In the genomic region with DNA sequence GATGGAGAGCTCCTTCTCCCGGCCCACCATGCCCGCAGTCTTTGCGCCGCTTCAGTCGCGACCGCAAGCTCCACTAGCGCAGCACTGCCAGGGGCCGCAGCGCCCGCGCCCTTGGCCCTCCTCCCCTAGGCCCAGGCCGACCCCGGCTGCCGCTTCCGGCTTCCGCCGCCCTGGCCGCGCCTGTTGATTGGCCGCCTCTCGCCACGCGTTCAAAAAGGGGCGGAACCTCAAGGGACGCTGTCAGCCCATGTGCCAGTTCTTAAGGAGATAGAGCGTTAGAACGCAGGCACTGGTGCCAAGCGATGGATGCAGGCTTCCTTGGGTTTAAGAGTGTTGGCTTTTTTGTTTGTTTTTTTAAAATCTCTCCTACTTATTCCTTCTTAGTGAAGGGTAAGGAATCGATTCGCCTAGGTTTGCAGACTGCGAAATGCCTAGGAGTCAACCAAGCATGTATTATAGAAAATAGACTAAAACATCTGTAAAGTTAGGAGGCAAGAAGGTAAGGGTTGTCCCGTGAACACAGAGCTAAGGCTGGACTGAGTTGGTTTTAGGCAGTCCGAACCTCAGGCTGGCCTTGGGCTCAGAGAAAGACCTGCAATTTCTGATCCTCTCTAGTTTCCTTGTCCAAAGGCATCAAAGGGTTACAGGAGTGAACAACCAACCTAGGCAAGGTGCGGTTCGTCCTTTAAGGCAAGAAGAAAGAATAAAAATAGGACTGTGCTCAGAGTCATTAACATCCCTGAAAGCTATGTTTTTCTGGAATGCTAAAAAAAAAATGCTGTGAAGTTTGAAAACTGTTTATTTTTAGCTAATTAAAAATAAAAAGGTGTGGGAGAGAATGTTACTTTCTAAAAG, we compare ENCODE assay signal across 7 mouse cellular contexts. TPM values are rescaled to one million over a fixed set of nuclear protein-coding genes. Genes with fewer than 3 reads are reported as not detected.
DNase-seq lines count a peak whose midpoint lies in the region; ATAC-seq and TF ChIP-seq lines count a peak whose summit lies in the region.

No protein-coding gene starts in this region.

- H3K4me2 ChIP-seq in intestine, postnatal 0 days (replicated peaks; ENCODE audit: low read depth) = peak overlapping the region; percentile 72
- peak overlapping the region; percentile 75 for H3K4me2 ChIP-seq in midbrain, embryonic 12.5 days (replicated peaks)

- intact Hi-C loops in left cerebral cortex, postnatal 4 days (cut with DNase I) = no loop called here

- H3K9me3 ChIP-seq in intestine, postnatal 0 days (ENCODE audit: control insufficient read depth) = no peaks in the 10 kb centered on the region
- no peaks in the 10 kb centered on the region for H3K9me3 ChIP-seq in midbrain, embryonic 12.5 days

- H3K27me3 ChIP-seq in intestine, postnatal 0 days (replicated peaks; ENCODE audit: control insufficient read depth, insufficient read depth, low read length) = no peaks in the 10 kb centered on the region
- H3K27me3 ChIP-seq in midbrain, embryonic 12.5 days = no peaks in the 10 kb centered on the region
- H3K27me3 ChIP-seq in small intestine, adult 2 months (ENCODE audit: control insufficient read depth, insufficient read depth, low read length) = no peaks in the 10 kb centered on the region

- H3K36me3 ChIP-seq in intestine, postnatal 0 days (ENCODE audit: control insufficient read depth, insufficient read depth) = peaks cover 6% of the 10 kb centered on the region; the same call in 1 of the 2 replicates
- H3K36me3 ChIP-seq in midbrain, embryonic 12.5 days = no peaks in the 10 kb centered on the region
- H3K36me3 ChIP-seq in small intestine, adult 2 months (ENCODE audit: control insufficient read depth, insufficient read depth, low read length) = no peaks in the 10 kb centered on the region; the same call in 1 of the 2 replicates

- ATAC-seq in intestine, postnatal 0 days = peak; percentile 99
- ATAC-seq in midbrain, embryonic 12.5 days (ENCODE audit: low FRiP score, low read depth) = peak; percentile 94

- H3K9ac ChIP-seq in intestine, postnatal 0 days (ENCODE audit: low read depth, low read length) = peak overlapping the region; percentile 83
- peak overlapping the region; percentile 73 for H3K9ac ChIP-seq in midbrain, embryonic 12.5 days (replicated peaks)

- peak; percentile 39 for TF ChIP-seq POLR2A in small intestine, adult 2 months (IDR thresholded peaks at IDR 0.05; ENCODE audit: low read depth, low read length)

- peak; percentile 98 for DNase-seq in adrenal gland, adult 2 months
- peak; percentile 87 for DNase-seq in embryo, embryonic 11.5 days (ENCODE audit: low read depth, low spot score)
- peak; percentile 90 to 93 for DNase-seq in gastrocnemius, postnatal 4 days (ENCODE audit: low spot score in 2 of 2)
- DNase-seq in left cerebral cortex, postnatal 4 days = peak; percentile 94

- H3K4me1 ChIP-seq in intestine, postnatal 0 days (replicated peaks; ENCODE audit: control insufficient read depth, insufficient read depth, low read length) = peaks cover 8% of the 10 kb centered on the region; the same call in 1 of the 2 replicates
- H3K4me1 ChIP-seq in midbrain, embryonic 12.5 days = peaks cover 27% of the 10 kb centered on the region
- peaks cover 13% of the 10 kb centered on the region; the same call in 1 of the 2 replicates for H3K4me1 ChIP-seq in small intestine, adult 2 months (ENCODE audit: control insufficient read depth, insufficient read depth, insufficient read length, low read length)

- H3K27ac ChIP-seq in intestine, postnatal 0 days (ENCODE audit: low read depth, low read length) = peak overlapping the region; percentile 87
- peak overlapping the region; percentile 92 for H3K27ac ChIP-seq in midbrain, embryonic 12.5 days (replicated peaks)
- H3K27ac ChIP-seq in small intestine, adult 2 months (ENCODE audit: insufficient read depth, low read depth, low read length) = peak overlapping the region; percentile 94

- no peak for TF ChIP-seq CTCF in intestine, postnatal 0 days (IDR thresholded peaks at IDR 0.05; ENCODE audit: low read depth)
- no peak for TF ChIP-seq CTCF in small intestine, adult 2 months (IDR thresholded peaks at IDR 0.05; ENCODE audit: extremely low read depth, insufficient read length, insufficient replicate concordance, low read depth, low read length)

- under 1% methylated on average over 31 of the region's 36 CpGs for WGBS in intestine, postnatal 0 days
- under 1% methylated on average over 36 of the region's 36 CpGs for WGBS in midbrain, embryonic 12.5 days
- under 1% methylated on average over 36 of the region's 36 CpGs for WGBS in small intestine, adult 2 months

- peak overlapping the region; percentile 82 for H3K4me3 ChIP-seq in intestine, postnatal 0 days (ENCODE audit: low read depth, low read length)
- H3K4me3 ChIP-seq in midbrain, embryonic 12.5 days = peak overlapping the region; percentile 82
- peak overlapping the region; percentile 92 for H3K4me3 ChIP-seq in small intestine, adult 2 months (ENCODE audit: low read depth, low read length)

RNA-seq across cellular contexts. Expression of a gene that starts 2.3 kb away (rescaled TPM):
- 10 to 100 TPM; 61.3 to 92.1 TPM for total RNA-seq in adrenal gland, adult 2 months (2021)
- polyA plus RNA-seq in adrenal gland, adult 2 months (2012; rRNA removed) = 22.9 and 28.7 TPM in 2 replicates
- 10 to 100 TPM; 65.5 to 69.4 TPM for total RNA-seq in gastrocnemius, postnatal 4 days (2021)
- polyA plus RNA-seq in intestine, postnatal 0 days (2015; fragmentation: Nextera tagmentation; extraction: Ambion mirVana) = 71.8 and 75.7 TPM in 2 replicates
- 10 to 100 TPM; 56.9 to 61.3 TPM for total RNA-seq in left cerebral cortex, postnatal 4 days (2021)
- 88.6 and 88.7 TPM in 2 replicates for polyA plus RNA-seq in midbrain, embryonic 12.5 days (2016; fragmentation: Nextera tagmentation; extraction: Ambion mirVana)
- 10.3 and 22.3 TPM in 2 replicates for polyA plus RNA-seq in small intestine, adult 2 months (2012; rRNA removed)

RNA-seq across cellular contexts. Expression of a gene that starts 40.5 kb away (rescaled TPM):
- 1 to 10 TPM in 1 of 2 experiments, under 1 TPM in 1; 0.76 to 1.4 TPM for total RNA-seq in adrenal gland, adult 2 months (2021)
- polyA plus RNA-seq in adrenal gland, adult 2 months (2012; rRNA removed) = 0.32 and 0.47 TPM in 2 replicates
- total RNA-seq in gastrocnemius, postnatal 4 days (2021) = 10 to 100 TPM in 1 of 2 experiments, 1 to 10 TPM in 1; 7.8 to 10.9 TPM
- polyA plus RNA-seq in intestine, postnatal 0 days (2015; fragmentation: Nextera tagmentation; extraction: Ambion mirVana) = 8.3 and 8.7 TPM in 2 replicates
- total RNA-seq in left cerebral cortex, postnatal 4 days (2021) = 1 to 10 TPM; 3.2 to 3.6 TPM
- polyA plus RNA-seq in midbrain, embryonic 12.5 days (2016; fragmentation: Nextera tagmentation; extraction: Ambion mirVana) = 48.5 and 49.0 TPM in 2 replicates
- polyA plus RNA-seq in small intestine, adult 2 months (2012; rRNA removed) = 1.3 and 1.8 TPM in 2 replicates

RNA-seq across cellular contexts. Expression of a gene that starts 40.7 kb away (rescaled TPM):
- total RNA-seq in adrenal gland, adult 2 months (2021) = 10 to 100 TPM; 21.1 to 25.2 TPM
- 22.0 and 27.2 TPM in 2 replicates for polyA plus RNA-seq in adrenal gland, adult 2 months (2012; rRNA removed)
- 10 to 100 TPM; 31.0 to 32.9 TPM for total RNA-seq in gastrocnemius, postnatal 4 days (2021)
- polyA plus RNA-seq in intestine, postnatal 0 days (2015; fragmentation: Nextera tagmentation; extraction: Ambion mirVana) = 70.3 and 71.2 TPM in 2 replicates
- total RNA-seq in left cerebral cortex, postnatal 4 days (2021) = 10 to 100 TPM; 23.1 to 24.1 TPM
- polyA plus RNA-seq in midbrain, embryonic 12.5 days (2016; fragmentation: Nextera tagmentation; extraction: Ambion mirVana) = 136 and 143 TPM in 2 replicates
- polyA plus RNA-seq in small intestine, adult 2 months (2012; rRNA removed) = 6.7 TPM in 2 replicates

Comparison
In these comparisons a context has a peak if more than half of its experiments do, and no peak if none do; other contexts are left out.
1. Peak in every context shown above with its lines: DNase-seq, ATAC-seq, H3K4me3 ChIP-seq and H3K27ac ChIP-seq.